Mouse (Mus musculus) spleen, adult 2 months (tissue): ENCODE results near the gene Smyd3.

Experiments used
- CTCF ChIP-seq: fragments of 200-500 bp; IDR thresholded peaks from 2 replicates; pipeline ENCODE4 v1.5.1; 2011; ENCODE audit warnings: mild to moderate bottlenecking, inconsistent platforms; ENCODE audit not compliant: insufficient read depth, insufficient read length, insufficient replicate concordance; ENCODE audit errors: extremely low read depth
- POLR2A ChIP-seq: fragments of 200-500 bp; IDR thresholded peaks from 2 replicates; pipeline ENCODE4 v1.6.1; 2011; ENCODE audit warnings: low read depth, low read length, inconsistent platforms

DNA sequence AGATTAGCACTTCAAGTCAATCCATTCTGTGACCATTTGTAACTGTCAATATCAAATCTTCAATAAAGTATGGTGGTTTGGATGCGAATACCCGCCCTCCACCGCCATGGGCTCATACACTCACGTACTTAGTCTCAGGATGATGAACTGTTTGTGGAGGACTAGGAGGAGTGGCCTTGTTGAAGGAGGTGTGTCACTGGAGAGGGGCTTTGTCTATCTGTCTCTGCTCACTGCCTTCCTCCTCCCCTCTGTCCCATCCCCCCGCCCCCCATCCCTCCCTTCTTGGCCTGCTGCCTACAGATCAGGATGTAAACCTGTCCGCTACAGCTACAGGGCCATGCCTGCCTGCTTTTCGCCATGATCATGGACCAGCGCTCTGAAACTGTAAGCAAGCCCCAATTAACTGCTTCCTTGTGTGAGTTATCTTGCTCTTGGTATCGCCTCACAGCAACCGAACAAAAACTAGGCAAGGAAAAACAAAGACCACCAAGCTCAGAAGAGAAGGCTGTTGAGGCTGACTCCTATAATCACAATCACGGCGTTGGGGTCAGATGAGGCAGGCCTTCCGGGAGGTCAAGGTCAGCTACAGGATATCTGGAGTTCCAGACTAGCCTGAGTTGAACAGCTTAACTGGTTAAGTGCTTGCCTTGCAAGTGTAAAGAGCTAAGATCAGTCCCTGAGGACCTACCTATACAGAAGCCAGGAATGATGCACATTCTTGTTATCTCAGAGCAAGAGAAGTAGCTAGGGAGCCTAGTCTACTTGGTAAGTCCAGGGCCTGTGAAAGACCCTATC is 7.1 kb downstream of the Smyd3 start:
- TF ChIP-seq CTCF (no peak), POLR2A (no peak)
